Mouse (Mus musculus): ENCODE data around the gene Myo1b.

- no peak for TF ChIP-seq GATA1 (IDR thresholded peaks at IDR 0.05; ENCODE audit: low read length)
- TF ChIP-seq TAL1 (IDR thresholded peaks at IDR 0.05; ENCODE audit: low read length), result no peak
Measured at GRCm38 (mm10) chr1:51860837-51861236, 55.0 kb downstream of the Myo1b start.
